Mouse (Mus musculus) stomach, postnatal 0 days (tissue): ENCODE data around the gene Ttc7.

Experiments
- CTCF ChIP-seq: IDR thresholded peaks from 2 replicates; pipeline ENCODE4 v1.5.1; 2016; ENCODE audit warnings: antibody characterized with exemption, low read depth, mild to moderate bottlenecking, moderate library complexity
- EP300 ChIP-seq: optimal IDR thresholded peaks from 2 replicates; pipeline ENCODE3; 2016; ENCODE audit warnings: antibody characterized with exemption

DNA sequence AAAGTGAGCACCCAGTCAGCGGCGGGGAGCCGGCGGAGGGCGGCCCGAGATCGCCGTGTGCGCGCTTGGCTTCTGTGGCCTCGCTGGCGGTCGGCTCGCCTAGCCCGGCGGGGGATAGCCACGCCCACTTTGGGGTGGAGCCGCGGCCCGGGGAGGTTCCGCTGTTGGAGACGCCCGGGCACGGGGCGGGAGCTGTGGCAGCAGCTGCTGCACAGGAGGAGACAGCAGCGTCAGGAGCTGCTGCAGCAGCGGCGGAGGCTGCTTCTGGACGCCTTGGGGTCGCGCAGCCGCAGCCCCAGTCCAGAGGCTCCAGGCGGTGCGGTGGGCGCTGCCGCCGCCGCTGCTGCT is at the start of gene Ttc7:
- TF ChIP-seq CTCF (no peak), EP300 (no peak)
